Mouse (Mus musculus): Measurements from ENCODE around the gene Cd163. TPM values are rescaled to one million over a fixed set of nuclear protein-coding genes. Genes with fewer than 3 reads are reported as not detected.

Cd163 gene
- total RNA-seq, 1 experiment from 2014 or later: 5.8 TPM

DNA sequence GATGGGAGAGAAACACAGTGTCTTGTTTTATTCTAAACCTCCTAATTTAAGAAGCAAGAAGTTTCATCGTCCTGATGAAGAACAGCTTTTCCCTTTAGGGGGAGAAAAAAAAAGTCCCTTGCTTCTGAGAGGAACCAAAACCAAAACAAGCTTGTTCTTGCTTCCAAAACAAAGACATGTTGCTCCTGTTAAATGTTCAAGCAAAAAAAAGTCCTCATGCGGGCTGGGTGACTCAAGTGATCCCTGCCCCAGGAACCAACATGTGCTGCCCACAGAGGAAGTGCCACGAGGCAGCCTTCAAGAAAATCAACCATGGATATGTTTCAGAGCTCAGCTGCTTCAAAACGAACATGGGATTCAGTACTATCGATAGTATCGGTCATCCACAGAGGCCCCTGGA lies 54.5 kb downstream of the Cd163 start:
- peak; percentile 72 for ATAC-seq (replicated peaks; ENCODE audit: low read depth, poor library complexity, severe bottlenecking)

DNA sequence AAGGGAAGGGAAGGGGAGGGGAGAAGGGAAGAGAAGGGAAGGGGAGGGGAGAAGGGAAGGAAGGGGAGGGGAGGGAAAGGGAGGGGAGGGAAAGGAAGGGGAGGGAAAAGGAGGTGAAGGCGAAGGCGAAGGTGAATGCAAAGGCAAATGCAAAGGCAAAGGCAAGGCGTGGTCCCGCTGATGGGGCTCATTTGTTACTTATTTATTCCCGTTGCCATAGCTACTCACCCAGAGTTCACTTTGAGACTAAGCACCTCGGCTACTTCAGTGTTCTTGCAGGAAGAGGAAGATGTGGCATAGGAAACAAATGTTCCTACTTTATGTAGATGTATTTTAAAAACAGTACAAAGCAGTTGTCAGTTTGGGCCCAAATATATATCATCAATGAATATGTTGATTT lies 56.1 kb downstream of the Cd163 start:
- peak; percentile 65 for ATAC-seq (replicated peaks; ENCODE audit: low read depth, poor library complexity, severe bottlenecking)

DNA sequence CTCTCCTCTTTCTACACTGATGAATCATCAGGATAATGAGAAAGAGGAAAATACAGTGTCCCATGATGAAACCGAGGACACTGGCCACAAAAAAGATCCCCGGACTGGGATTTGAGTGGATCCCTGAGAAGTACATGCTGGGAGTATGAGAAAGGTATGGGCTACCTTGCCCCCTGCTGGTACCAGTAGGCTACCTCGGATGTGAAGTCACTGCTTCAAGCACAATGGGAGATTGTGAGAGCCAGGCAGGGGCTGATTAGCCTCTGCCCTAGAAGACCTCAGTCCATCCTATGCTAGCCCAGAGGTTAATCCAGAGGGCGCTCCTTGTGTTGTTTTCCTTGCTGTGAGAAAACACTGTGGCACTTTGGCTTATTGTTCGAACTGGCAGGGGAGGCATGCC lies 59.9 kb downstream of the Cd163 start:
- peak; percentile 81 for ATAC-seq (replicated peaks; ENCODE audit: low read depth, poor library complexity, severe bottlenecking)

DNA sequence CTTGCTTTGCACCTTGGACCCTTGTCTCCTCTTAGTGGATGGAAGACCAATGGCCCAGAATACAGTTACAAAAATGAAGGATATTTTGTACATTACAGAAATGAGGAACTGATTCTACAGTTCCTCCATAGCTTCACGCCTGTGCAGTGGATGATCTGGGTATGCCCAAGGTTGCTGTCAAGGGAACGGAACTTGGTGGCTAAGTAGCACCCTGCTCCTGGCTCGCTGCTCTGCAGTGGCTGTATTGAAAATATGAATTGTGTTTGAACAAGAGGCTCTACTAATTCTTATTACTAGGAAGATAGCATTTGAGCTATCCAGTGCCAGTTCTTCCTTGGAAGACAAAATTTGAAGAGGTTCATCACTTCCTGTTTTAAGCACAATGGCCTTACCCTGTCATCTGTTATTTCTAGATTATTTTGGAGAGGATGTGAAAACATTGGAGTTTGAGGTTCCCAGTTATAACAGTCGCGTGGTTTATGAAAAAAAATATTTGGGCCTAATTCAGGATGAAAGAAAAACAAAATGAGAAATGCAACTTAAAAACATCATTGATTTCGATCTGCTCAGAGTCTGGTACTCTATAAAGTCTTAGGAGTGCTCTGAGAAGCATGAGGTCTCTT lies 69.2 kb downstream of the Cd163 start:
- peak; percentile 40 for ATAC-seq (replicated peaks; ENCODE audit: low read depth, poor library complexity, severe bottlenecking)

DNA sequence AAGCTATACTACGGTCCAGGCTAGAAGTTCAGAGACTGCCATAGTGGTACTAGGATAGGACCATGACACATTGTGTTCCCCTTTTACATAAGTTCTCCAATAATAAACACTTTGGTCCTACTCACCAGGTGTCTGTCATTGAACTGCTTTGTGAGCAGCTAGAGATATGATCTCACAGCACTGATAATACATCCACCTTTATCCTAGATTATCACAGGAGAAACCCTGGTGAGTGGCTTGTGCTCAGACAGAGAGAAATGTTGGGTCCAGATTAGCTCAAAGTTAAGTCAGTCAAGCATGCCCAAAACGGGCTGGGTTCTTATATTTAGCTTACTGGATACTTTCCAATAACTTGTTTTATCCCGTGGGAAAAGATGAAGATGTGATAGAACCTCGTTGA lies 70.2 kb downstream of the Cd163 start:
- ATAC-seq (replicated peaks; ENCODE audit: low read depth, poor library complexity, severe bottlenecking): no peak

DNA sequence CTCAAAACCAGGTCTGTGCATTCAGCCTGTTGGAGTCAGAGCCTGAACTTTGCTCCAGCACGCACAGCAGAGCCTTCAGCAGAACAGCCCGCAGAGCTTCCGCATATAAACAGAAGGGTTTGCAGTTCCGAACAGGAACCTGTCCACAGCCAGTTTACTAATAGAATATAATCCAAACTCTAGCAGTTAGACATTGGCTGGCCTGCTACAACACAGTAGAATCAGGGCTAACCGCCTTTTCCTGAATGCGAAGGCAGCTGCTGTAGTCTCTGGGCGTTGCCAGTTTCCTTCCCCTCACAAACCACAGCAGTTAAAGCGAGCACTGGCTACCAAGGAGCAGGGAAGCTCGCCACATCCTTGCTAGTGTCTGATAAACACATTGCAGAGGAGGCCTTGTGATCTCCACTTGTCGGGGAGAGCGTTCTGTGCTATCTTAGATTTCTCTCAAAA lies 71.0 kb downstream of the Cd163 start:
- peak; percentile 80 for ATAC-seq (replicated peaks; ENCODE audit: low read depth, poor library complexity, severe bottlenecking)

DNA sequence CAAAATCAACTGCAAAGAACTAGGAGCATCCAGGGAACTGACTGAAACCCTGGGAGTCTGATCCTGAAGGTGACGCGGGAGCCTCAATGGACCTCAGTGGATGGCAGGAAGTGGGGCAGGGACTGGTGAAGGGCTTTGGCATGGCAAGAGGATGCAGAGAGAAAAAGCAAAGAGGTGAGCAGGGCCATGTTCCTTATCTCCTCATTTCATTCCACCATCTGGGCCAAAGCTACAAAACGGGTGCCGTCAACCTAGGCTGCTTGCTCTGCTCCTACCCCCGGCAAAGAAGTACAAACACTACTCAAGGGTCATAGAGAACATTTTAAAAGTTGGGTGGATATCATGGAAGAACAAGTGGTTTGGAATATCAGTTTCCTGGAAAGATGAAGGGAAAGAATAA lies 71.9 kb downstream of the Cd163 start:
- peak; percentile 9; the same call in 1 of the 2 replicates for ATAC-seq (replicated peaks; ENCODE audit: low read depth, poor library complexity, severe bottlenecking)

DNA sequence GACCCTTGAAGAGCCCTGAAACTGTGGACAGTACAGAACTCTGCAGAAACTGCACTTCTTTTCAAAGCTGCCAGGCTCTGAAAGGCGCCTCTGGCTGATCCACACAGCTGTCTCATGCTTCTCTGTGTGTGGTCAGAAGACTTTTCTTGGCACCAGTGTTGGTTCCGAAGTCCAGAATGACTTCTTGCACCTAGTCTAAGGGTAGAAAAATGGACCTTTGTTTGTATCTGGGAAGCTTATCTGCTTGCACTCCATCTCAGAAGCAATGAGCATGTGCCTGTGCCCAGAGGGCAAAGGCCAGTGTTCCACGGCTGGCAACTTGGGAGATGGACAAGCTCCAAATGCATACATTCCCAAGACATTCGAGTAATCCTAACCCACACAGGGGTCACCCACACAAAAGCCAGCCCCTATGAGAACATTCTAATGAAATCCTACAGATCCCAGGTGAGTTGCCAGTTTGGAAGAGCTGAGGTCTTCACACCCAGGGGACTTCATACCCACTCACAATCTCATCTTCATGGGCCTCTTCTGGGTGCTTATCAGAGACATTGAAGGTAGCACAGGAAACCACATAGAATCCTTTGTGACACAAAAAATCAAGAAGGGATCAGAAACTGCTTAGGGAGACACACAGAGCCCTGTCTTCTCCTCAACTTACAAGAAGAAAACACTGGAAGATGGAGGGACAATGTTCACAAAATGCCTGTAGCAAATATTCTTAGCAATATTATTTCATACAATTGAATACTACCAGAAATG lies 73.2 kb downstream of the Cd163 start:
- no peak for ATAC-seq (replicated peaks; ENCODE audit: low read depth, poor library complexity, severe bottlenecking)

DNA sequence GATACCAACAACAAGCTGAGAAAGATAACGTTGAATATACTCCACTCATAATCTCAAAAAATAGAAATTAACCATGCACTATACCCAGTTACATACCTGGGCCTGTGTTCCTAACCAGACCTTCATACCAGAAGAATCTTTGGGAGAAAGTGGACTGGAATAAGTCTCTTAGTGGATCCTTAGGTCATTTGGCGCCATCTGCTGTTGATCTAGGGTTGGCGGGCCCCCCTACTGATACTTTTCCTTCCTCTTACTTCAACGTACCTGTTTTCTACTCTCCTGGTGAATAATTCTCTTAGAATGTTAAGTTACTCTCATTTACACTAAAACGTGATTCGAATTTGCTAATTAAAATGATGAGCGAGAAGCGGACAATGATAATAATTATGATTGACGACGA lies 74.9 kb downstream of the Cd163 start:
- peak; percentile 15; the same call in 1 of the 2 replicates for ATAC-seq (replicated peaks; ENCODE audit: low read depth, poor library complexity, severe bottlenecking)

Other genes starting within 250 kb of the Cd163 start
- gene Vmn2r27, start 72.8 kb upstream of the Cd163 start, total RNA-seq (2017): not detected in 2 replicates
- gene Pex5, start 110.4 kb downstream of the Cd163 start, total RNA-seq (2017): 19.9 and 20.5 TPM in 2 replicates
- 12.5 and 15.8 TPM in 2 replicates for gene Clstn3, start 160.1 kb downstream of the Cd163 start, total RNA-seq (2017)
- 1.9 and 2.7 TPM in 2 replicates for gene C1rl, start 188.5 kb downstream of the Cd163 start, total RNA-seq (2017)
- 1.7 and 3.9 TPM in 2 replicates for gene C1ra, start 207.7 kb downstream of the Cd163 start, total RNA-seq (2017)
- gene C1s1, start 237.7 kb downstream of the Cd163 start, total RNA-seq (2017): not detected in 2 replicates

Data from common myeloid progenitor, adult 5-6 weeks (primary cell).